Mouse (Mus musculus): ENCODE results near the gene Fut7. TPM values are rescaled to one million over a fixed set of nuclear protein-coding genes. Genes with fewer than 3 reads are reported as not detected.

Gene Fut7
- polyA plus RNA-seq (2012; rRNA removed) (0.55 and 0.58 TPM in 2 replicates), polyA plus RNA-seq (2014; fragmentation: Nextera tagmentation; extraction: Ambion mirVana) (0.34 and 0.90 TPM in 2 replicates)

DNA sequence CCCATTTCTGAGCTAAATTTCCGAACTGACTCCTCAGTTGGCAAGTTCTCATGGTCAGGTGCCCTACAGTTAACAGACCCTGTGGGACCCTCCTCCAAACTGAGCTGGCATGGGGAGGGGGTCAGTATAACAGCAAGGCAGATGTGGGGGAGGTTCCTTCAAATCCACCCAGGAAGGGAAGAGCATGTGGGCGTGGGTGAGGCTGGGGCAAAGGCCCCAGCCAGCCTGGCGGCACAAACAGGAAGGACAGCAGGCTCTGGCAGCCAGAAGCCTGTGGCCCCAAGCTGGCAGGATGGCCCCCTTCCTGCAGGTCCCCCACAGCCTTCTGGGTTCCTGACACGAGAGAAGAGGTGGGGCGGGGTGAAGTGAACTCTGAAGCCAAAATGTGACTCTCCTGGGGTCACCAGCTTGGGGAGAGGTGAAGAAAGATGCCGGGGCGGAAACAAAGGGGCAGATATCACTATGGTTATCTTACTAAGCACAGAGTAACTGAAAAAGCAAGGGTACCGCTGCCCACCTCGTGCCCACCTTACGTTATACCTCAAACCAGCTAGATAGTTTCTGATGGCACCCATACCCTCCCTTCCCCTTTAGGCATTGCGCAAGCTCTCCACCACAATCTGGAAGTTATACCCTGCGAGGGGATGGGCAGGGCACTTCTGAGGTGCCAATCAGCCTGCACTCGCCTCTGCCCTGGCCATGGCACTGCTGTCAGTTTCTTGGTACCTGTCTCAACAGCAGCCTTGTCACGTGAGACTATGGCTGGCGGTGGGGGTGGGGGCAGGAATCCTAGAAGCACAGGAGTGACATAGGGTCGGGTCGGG, at the start of gene Fut7:
Gene Fut7, plus strand, starts transcription at position 681 of the 824 bp plus-strand sequence.
- no peak within 1 kb of the TSS for H3K4me2 ChIP-seq (ENCODE audit: low read depth)
- no peaks in the 10 kb centered on the region for H3K4me1 ChIP-seq (replicated peaks; ENCODE audit: control insufficient read depth in 2 of 2, insufficient read depth in 2 of 2, low read length in 1 of 2)
- H3K4me3 ChIP-seq (ENCODE audit: insufficient read depth in 1 of 2, low read depth in 2 of 2, low read length in 2 of 2), result no peak within 1 kb of the TSS
- H3K27ac ChIP-seq, result no peak within 1 kb of the TSS
- no peak for ATAC-seq (ENCODE audit: insufficient read depth)
- no peak within 1 kb of the TSS for H3K9ac ChIP-seq (replicated peaks)
- no peak for TF ChIP-seq EP300 (IDR thresholded peaks at IDR 0.05; ENCODE audit: low read depth)
- no peaks in the 10 kb centered on the region for H3K27me3 ChIP-seq (ENCODE audit: control insufficient read depth, insufficient read depth, low read length)
- no peaks in the 10 kb centered on the region for H3K9me3 ChIP-seq (ENCODE audit: control insufficient read depth, low read length)
- DNase-seq (ENCODE audit: low read depth in 3 of 3, low spot score in 3 of 3), result no peak
- WGBS (ENCODE audit: insufficient replicate concordance), result 25% methylated on average over 17 of the region's 17 CpGs
- H3K36me3 ChIP-seq (replicated peaks; ENCODE audit: control insufficient read depth, insufficient read depth, low read depth), result no peaks in the 10 kb centered on the region

DNA sequence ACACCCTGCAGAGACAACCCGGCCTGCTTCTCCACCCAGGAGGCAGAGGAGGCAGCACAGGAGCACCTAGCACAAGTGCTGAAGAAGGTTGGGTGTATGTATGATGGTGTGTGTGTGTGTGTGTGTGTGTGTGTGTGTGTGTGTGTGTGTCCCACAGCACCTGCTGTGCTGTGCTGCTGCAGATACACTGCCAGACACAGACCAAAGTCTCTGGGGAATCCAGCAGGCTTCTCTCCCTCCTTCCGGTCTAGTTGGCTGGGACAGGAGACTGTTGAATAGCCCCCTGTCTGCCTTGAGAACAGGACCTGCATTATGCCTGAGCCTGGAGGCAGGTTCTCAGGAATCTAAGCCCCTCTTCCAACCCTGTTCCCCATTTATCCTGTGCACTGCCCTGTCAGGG, 49.6 kb upstream of the Fut7 start:
- Histone ChIP-seq H3K4me2 (ENCODE audit: low read depth) (peak overlapping the region; percentile 92), H3K36me3 (replicated peaks; ENCODE audit: control insufficient read depth, insufficient read depth, low read depth) (peaks cover 22% of the 10 kb centered on the region), H3K9me3 (ENCODE audit: control insufficient read depth, low read length) (no peaks in the 10 kb centered on the region), H3K9ac (replicated peaks) (peak overlapping the region; percentile 80), H3K4me1 (replicated peaks; ENCODE audit: control insufficient read depth in 2 of 2, insufficient read depth in 2 of 2, low read length in 1 of 2) (peaks cover 24 to 31% of the 10 kb centered on the region in 2 experiments), H3K27me3 (ENCODE audit: control insufficient read depth, insufficient read depth, low read length) (no peaks in the 10 kb centered on the region), H3K27ac (no peak overlapping the region), H3K4me3 (ENCODE audit: insufficient read depth in 1 of 2, low read depth in 2 of 2, low read length in 2 of 2) (peak overlapping the region; percentile 75 to 94)
- no peak for TF ChIP-seq EP300 (IDR thresholded peaks at IDR 0.05; ENCODE audit: low read depth)
- TF ChIP-seq CTCF (IDR thresholded peaks at IDR 0.05; ENCODE audit: low read depth), result no peak
- no peak for ATAC-seq (ENCODE audit: insufficient read depth)
- DNase-seq (ENCODE audit: low read depth in 3 of 3, low spot score in 3 of 3), result no peak
- WGBS (ENCODE audit: insufficient replicate concordance), result 61% methylated on average over 2 of the region's 2 CpGs

DNA sequence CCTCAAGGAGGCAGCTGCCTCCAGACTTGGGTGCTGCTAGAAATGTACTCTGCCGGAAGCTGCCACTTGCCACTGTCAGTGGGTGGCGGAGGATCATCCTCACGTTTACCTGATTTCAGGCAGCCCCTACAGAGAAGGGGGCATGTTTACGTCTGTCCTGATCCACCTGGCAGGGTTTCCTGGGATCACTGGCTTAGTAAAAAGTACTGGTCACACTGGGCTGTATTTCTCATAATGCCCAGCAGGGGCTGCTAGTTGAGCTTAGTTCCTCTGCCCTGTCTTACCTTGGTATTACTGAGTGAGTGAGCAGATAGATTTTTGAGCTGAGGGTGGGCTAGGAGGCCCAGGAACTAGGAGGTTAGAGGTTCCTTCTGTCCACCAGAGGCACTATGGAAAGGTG, 46.5 kb upstream of the Fut7 start:
- Histone ChIP-seq H3K27ac (no peak overlapping the region), H3K9me3 (ENCODE audit: control insufficient read depth, low read length) (no peaks in the 10 kb centered on the region), H3K4me3 (ENCODE audit: insufficient read depth in 1 of 2, low read depth in 2 of 2, low read length in 2 of 2) (no peak overlapping the region), H3K9ac (replicated peaks) (no peak overlapping the region), H3K4me1 (replicated peaks; ENCODE audit: control insufficient read depth in 2 of 2, insufficient read depth in 2 of 2, low read length in 1 of 2) (peaks cover 12 to 17% of the 10 kb centered on the region in 2 experiments), H3K36me3 (replicated peaks; ENCODE audit: control insufficient read depth, insufficient read depth, low read depth) (peaks cover 22% of the 10 kb centered on the region), H3K4me2 (ENCODE audit: low read depth) (no peak overlapping the region), H3K27me3 (ENCODE audit: control insufficient read depth, insufficient read depth, low read length) (no peaks in the 10 kb centered on the region)
- ATAC-seq (ENCODE audit: insufficient read depth), result no peak
- 56% methylated on average over 4 of the region's 4 CpGs for WGBS (ENCODE audit: insufficient replicate concordance)
- DNase-seq (ENCODE audit: low read depth in 3 of 3, low spot score in 3 of 3), result no peak
- peak; percentile 82 for TF ChIP-seq CTCF (IDR thresholded peaks at IDR 0.05; ENCODE audit: low read depth)
- no peak for TF ChIP-seq EP300 (IDR thresholded peaks at IDR 0.05; ENCODE audit: low read depth)

DNA sequence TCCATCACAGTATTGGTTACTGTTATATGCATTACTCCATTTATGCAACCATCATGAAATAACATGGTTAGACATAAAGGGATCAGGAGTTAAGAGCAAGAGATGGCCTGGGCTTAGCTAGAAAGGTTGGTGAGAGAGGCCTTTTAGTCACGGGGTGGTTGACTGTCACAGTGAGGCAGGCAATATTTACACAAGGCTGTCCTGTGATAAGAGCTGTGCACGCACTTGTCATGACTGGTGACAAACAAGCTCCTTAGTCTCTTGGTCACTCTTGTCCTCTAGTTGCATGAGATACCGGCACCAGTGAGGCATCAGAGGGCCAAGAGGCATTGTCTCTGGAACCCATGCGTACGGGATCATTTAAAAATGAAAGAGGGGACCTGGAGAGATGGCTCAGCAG, 38.6 kb upstream of the Fut7 start:
- no peaks in the 10 kb centered on the region for H3K9me3 ChIP-seq (ENCODE audit: control insufficient read depth, low read length)
- 53% methylated on average over 5 of the region's 5 CpGs for WGBS (ENCODE audit: insufficient replicate concordance)
- DNase-seq (ENCODE audit: low read depth in 3 of 3, low spot score in 3 of 3) (no peak), ATAC-seq (ENCODE audit: insufficient read depth) (no peak)
- no peak overlapping the region for H3K27ac ChIP-seq
- no peak overlapping the region for H3K9ac ChIP-seq (replicated peaks)
- no peak overlapping the region for H3K4me3 ChIP-seq (ENCODE audit: insufficient read depth in 1 of 2, low read depth in 2 of 2, low read length in 2 of 2)
- no peaks in the 10 kb centered on the region for H3K27me3 ChIP-seq (ENCODE audit: control insufficient read depth, insufficient read depth, low read length)
- H3K4me1 ChIP-seq (replicated peaks; ENCODE audit: control insufficient read depth in 2 of 2, insufficient read depth in 2 of 2, low read length in 1 of 2), result no peaks in the 10 kb centered on the region
- TF ChIP-seq CTCF (IDR thresholded peaks at IDR 0.05; ENCODE audit: low read depth) (no peak), EP300 (IDR thresholded peaks at IDR 0.05; ENCODE audit: low read depth) (no peak)
- H3K4me2 ChIP-seq (ENCODE audit: low read depth), result no peak overlapping the region
- no peaks in the 10 kb centered on the region for H3K36me3 ChIP-seq (replicated peaks; ENCODE audit: control insufficient read depth, insufficient read depth, low read depth)

DNA sequence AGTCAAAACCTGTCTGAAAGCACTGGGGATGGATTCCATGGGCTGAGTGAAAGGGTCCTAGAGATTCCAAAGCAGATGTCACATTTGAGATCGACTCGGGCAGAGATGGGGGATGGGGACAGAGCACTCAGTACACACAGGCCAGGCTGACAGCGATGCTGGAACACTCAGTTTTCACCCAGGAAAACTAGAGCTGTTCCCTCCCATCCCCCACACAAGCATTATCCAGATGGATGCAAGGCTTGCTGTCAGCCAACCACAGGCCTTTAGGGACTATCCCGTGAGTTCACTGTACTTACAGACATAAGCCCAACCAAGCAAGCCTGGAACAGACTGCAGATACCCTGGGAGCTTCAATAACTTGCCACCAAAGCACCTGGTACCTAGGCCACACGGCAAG, 31.8 kb upstream of the Fut7 start:
- H3K9ac ChIP-seq (replicated peaks), result no peak overlapping the region; the same call in 1 of the 2 replicates
- H3K4me1 ChIP-seq (replicated peaks; ENCODE audit: control insufficient read depth in 2 of 2, insufficient read depth in 2 of 2, low read length in 1 of 2), result no peaks in the 10 kb centered on the region; a peak in 1 of 4 replicates
- 62% methylated on average over 5 of the region's 5 CpGs for WGBS (ENCODE audit: insufficient replicate concordance)
- H3K27ac ChIP-seq, result no peak overlapping the region
- no peaks in the 10 kb centered on the region for H3K36me3 ChIP-seq (replicated peaks; ENCODE audit: control insufficient read depth, insufficient read depth, low read depth)
- H3K4me3 ChIP-seq (ENCODE audit: insufficient read depth in 1 of 2, low read depth in 2 of 2, low read length in 2 of 2), result no peak overlapping the region
- no peak overlapping the region for H3K4me2 ChIP-seq (ENCODE audit: low read depth)
- ATAC-seq (ENCODE audit: insufficient read depth) (no peak), DNase-seq (ENCODE audit: low read depth in 3 of 3, low spot score in 3 of 3) (no peak)
- H3K27me3 ChIP-seq (ENCODE audit: control insufficient read depth, insufficient read depth, low read length), result peaks cover 20% of the 10 kb centered on the region
- H3K9me3 ChIP-seq (ENCODE audit: control insufficient read depth, low read length), result no peaks in the 10 kb centered on the region
- TF ChIP-seq EP300 (IDR thresholded peaks at IDR 0.05; ENCODE audit: low read depth), result no peak
- no peak for TF ChIP-seq CTCF (IDR thresholded peaks at IDR 0.05; ENCODE audit: low read depth)
